Mouse (Mus musculus) hindlimb bud, embryonic 11.5 days (tissue): ENCODE data around the gene Iqschfp.
A peak's percentile ranks its signal among the peaks of the same experiment; 100 is the strongest.

Experiments
- DNase-seq: peaks from one replicate; pipeline ENCODE4 v3.0.0-alpha.2; 2012; ENCODE audit warnings: low read depth, low spot score; ENCODE audit errors: extremely low spot score

Gene Iqschfp

GRCm38 (mm10) chr3:68202162-68202902 lies 310.3 kb downstream of the Iqschfp start:
- no peak for DNase-seq

GRCm38 (mm10) chr3:68203934-68204467 lies 312.0 kb downstream of the Iqschfp start:
- DNase-seq, result no peak

GRCm38 (mm10) chr3:68210422-68210821 lies 318.4 kb downstream of the Iqschfp start:
- DNase-seq, result no peak

GRCm38 (mm10) chr3:68221452-68221851 lies 329.4 kb downstream of the Iqschfp start:
- no peak for DNase-seq

GRCm38 (mm10) chr3:68239887-68240286 lies 347.9 kb downstream of the Iqschfp start:
- DNase-seq, result no peak

- DNase-seq, result no peak
These were observed 351.2 kb downstream of the Iqschfp start for GRCm38 (mm10) chr3:68243239-68243638.

- DNase-seq, result no peak
These were observed 354.1 kb downstream of the Iqschfp start for GRCm38 (mm10) chr3:68246154-68246553.

GRCm38 (mm10) chr3:68250589-68250988 lies 358.6 kb downstream of the Iqschfp start:
- no peak for DNase-seq

- DNase-seq, result no peak
These were observed 360.3 kb downstream of the Iqschfp start for GRCm38 (mm10) chr3:68252335-68252734.

- DNase-seq, result no peak
These were observed 370.3 kb downstream of the Iqschfp start for GRCm38 (mm10) chr3:68262304-68262703.

- DNase-seq, result no peak
These were observed 375.9 kb downstream of the Iqschfp start for GRCm38 (mm10) chr3:68267905-68268304.

- no peak for DNase-seq
These were observed 377.2 kb downstream of the Iqschfp start for GRCm38 (mm10) chr3:68269251-68269650.

GRCm38 (mm10) chr3:68270246-68270645 lies 378.2 kb downstream of the Iqschfp start:
- no peak for DNase-seq

GRCm38 (mm10) chr3:68271457-68271856 lies 379.4 kb downstream of the Iqschfp start:
- no peak for DNase-seq

GRCm38 (mm10) chr3:68271881-68272280 lies 379.8 kb downstream of the Iqschfp start:
- no peak for DNase-seq

GRCm38 (mm10) chr3:68282844-68283594 lies 391.0 kb downstream of the Iqschfp start:
- peak; percentile 61 for DNase-seq

GRCm38 (mm10) chr3:68283595-68283991 lies 391.6 kb downstream of the Iqschfp start:
- no peak for DNase-seq

GRCm38 (mm10) chr3:68284500-68284899 lies 392.5 kb downstream of the Iqschfp start:
- DNase-seq, result no peak

GRCm38 (mm10) chr3:68296752-68297151 lies 404.7 kb downstream of the Iqschfp start:
- no peak for DNase-seq

GRCm38 (mm10) chr3:68305647-68306046 lies 413.6 kb downstream of the Iqschfp start:
- DNase-seq, result no peak

- DNase-seq, result no peak
These were observed 414.7 kb downstream of the Iqschfp start for GRCm38 (mm10) chr3:68306726-68307125.

- DNase-seq, result no peak
These were observed 433.5 kb downstream of the Iqschfp start for GRCm38 (mm10) chr3:68325575-68325974.
